15 mouse cellular contexts compared by ENCODE assay signal in the genomic region with DNA sequence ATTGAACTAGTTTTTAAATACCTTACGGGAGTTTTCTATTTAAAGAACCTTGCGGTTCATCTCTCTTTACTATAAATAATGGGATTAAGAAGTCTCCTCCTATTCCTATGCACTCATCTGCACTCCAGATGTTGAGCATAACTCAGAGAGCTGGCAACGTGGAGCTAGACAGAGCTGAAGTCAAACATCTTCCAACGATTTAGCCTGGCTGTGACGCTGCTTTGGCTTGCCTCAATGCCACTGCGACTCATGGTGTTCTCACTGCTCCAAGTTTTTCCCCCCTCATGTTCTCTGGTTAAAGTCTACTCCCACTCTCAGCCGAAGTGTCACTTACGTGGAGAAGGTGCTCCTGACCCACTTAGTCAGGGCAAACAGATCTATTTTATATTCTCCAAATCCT.
"Had no signal": no experiment of that assay in that cellular context is flagged by ENCODE, and none has a peak within 500 bp of the region (broad histone marks: within the 10 kb centered on the region; RNA-seq: fewer than 3 reads in every experiment).

No protein-coding gene starts in this region.

- H3K4me3 ChIP-seq: liver, embryonic 13.5 days; lung, embryonic 15.5 days; megakaryocyte, embryonic 14.5 days; midbrain, embryonic 12.5 days; neural tube, embryonic 13.5 days had no signal

- DNase-seq: kidney, postnatal 10 days; liver; liver, embryonic 13.5 days; liver, postnatal 0 days; lung, postnatal 14 days; right cerebral cortex, postnatal 25 days; thymus, adult 18-20 months; thymus, postnatal 14 days had no signal

- H3K27me3 ChIP-seq: liver, embryonic 13.5 days; lung, embryonic 15.5 days; megakaryocyte, embryonic 14.5 days; midbrain, embryonic 12.5 days; neural tube, embryonic 13.5 days had no signal

- ATAC-seq: liver, postnatal 0 days; midbrain, embryonic 16.5 days had no signal

- H3K9me3 ChIP-seq: liver, embryonic 13.5 days; lung, embryonic 15.5 days; midbrain, embryonic 12.5 days; neural tube, embryonic 13.5 days had no signal

- H3K4me1 ChIP-seq: liver, embryonic 13.5 days; megakaryocyte, embryonic 14.5 days had no signal

- H3K27ac ChIP-seq: liver, embryonic 13.5 days; lung, embryonic 15.5 days; macrophage; midbrain, embryonic 12.5 days; neural tube, embryonic 13.5 days; stomach, postnatal 0 days had no signal

- H3K36me3 ChIP-seq: liver, embryonic 13.5 days; lung, embryonic 15.5 days; midbrain, embryonic 12.5 days; neural tube, embryonic 13.5 days had no signal

- H3K9ac ChIP-seq: liver, embryonic 13.5 days; liver, postnatal 0 days; lung, embryonic 15.5 days; midbrain, embryonic 12.5 days; neural tube, embryonic 13.5 days had no signal

- H3K4me2 ChIP-seq: liver, embryonic 13.5 days; lung, embryonic 15.5 days; midbrain, embryonic 12.5 days; neural tube, embryonic 13.5 days had no signal
